Mouse (Mus musculus): Measurements from ENCODE around the gene Stra8.

- no peak for TF ChIP-seq CTCF (IDR thresholded peaks at IDR 0.05; ENCODE audit: borderline replicate concordance, control insufficient read depth, extremely low read depth, insufficient read depth, low read length, poor library complexity)
- no peak for TF ChIP-seq POLR2A (IDR thresholded peaks at IDR 0.05; ENCODE audit: control insufficient read depth, extremely low read depth, insufficient read depth, low read length, poor library complexity)
Observed at GRCm38 (mm10) chr6:34907696-34908260, 12.2 kb upstream of the Stra8 start.

All from thymus, adult 2 months (tissue).